Mouse (Mus musculus) heart, postnatal 0 days (tissue): ENCODE results near the gene Necap2.

ENCODE experiments used
- CTCF ChIP-seq: IDR thresholded peaks from 2 replicates; pipeline ENCODE4 v1.5.1; 2016; ENCODE audit warnings: antibody characterized with exemption, control low read depth, low read depth
- EP300 ChIP-seq: IDR thresholded peaks from 2 replicates; pipeline ENCODE4 v1.6.1; 2016; ENCODE audit warnings: antibody characterized with exemption, low read depth

DNA sequence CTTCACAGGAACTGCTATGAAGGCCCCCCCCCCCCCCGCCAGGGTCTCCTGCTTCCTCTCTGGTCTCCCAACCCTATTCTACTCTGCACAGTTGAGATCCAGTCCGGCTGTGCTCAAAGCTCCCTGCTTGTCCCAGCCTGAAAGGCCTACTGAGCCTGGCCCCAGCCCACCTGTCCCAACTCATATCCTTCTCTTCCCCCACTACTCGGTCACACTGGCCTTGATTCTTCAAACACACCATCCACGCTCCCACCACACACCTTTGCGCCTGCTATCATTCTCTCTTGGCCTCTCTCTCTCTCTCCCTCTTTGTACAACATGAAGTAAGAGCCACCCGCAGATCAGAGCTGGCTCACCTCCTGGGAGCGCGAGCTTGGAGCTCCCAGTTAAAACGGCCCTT is 19.3 kb downstream of the Necap2 start:
- no peak for TF ChIP-seq CTCF
- no peak for TF ChIP-seq EP300
